Mouse (Mus musculus): ENCODE measurements around the gene Slc12a9. TPM values are rescaled to one million over a fixed set of nuclear protein-coding genes. Genes with fewer than 3 reads are reported as not detected.

Slc12a9 gene
- polyA plus RNA-seq, 1 experiment from 2014 or later = 26.8 TPM

DNA sequence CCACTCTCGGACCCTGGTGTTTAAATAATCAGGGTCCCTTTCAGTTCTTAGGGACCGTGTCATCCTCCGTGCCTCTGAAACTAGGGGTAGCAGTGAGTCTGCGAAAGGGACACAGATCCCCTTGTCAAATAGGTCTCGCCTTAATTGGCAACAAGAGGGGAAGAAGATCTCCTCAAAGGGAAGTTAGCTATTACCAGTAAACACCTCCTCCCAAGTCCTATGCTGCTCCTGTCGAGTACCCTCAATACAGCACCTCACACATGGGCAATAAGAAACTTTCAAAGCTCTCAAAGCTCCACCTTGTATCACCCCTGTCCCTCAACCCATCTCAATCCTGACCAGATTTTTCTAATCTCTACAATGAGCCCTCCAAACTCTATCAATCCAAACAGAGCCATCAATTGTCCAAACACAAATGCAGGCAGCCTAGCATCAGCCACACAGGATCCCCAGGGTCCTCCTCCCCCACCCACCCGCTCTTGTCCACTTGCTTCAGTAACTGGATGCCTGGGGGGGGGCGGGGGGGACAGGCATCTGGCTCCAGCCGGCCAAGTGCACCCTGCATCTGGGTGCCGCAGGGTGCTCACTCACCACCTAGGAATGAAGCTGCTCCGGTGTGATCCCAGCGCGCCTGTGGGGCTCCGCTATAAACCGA lies 413 bp downstream of the Slc12a9 start:
- Histone ChIP-seq H3K9ac (replicated peaks) (peak overlapping the region; percentile 76), H3K4me1 (peaks cover 26% of the 10 kb centered on the region), H3K4me2 (peak overlapping the region; percentile 91), H3K36me3 (peaks cover 3% of the 10 kb centered on the region), H3K27me3 (replicated peaks) (no peaks in the 10 kb centered on the region), H3K9me3 (replicated peaks) (no peaks in the 10 kb centered on the region), H3K4me3 (replicated peaks) (peak overlapping the region; percentile 62), H3K27ac (replicated peaks) (peak overlapping the region; percentile 76)
- WGBS = 14% methylated on average over 15 of the region's 15 CpGs
- ATAC-seq (ENCODE audit: low FRiP score) = peak; percentile 43

DNA sequence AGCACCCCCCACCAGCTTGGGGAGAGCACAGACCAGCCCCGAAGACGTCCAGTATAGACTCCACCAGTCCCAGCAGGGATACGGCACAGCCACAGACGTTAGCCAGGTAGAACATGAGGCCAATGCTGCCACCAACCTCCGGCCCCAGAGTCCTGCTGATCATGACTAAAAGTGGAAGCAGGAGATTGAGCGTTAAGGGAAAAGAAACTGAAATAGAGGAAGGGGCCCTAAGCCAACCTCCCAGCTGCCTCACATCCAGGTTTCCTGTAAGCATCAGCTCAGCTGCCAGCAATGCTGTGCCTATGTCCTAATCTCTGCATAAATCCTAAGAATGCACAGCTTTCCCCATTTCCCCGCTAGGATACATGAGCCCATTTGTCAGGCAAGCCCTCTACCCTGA lies 2.5 kb downstream of the Slc12a9 start:
- Histone ChIP-seq H3K27me3 (replicated peaks) (no peaks in the 10 kb centered on the region), H3K36me3 (peaks cover 15% of the 10 kb centered on the region), H3K9me3 (replicated peaks) (no peaks in the 10 kb centered on the region), H3K4me1 (peaks cover 20% of the 10 kb centered on the region), H3K4me3 (replicated peaks) (no peak overlapping the region), H3K9ac (replicated peaks) (no peak overlapping the region), H3K27ac (replicated peaks) (no peak overlapping the region), H3K4me2 (no peak overlapping the region)
- WGBS = 89% methylated on average over 7 of the region's 7 CpGs
- ATAC-seq (ENCODE audit: low FRiP score) = no peak

DNA sequence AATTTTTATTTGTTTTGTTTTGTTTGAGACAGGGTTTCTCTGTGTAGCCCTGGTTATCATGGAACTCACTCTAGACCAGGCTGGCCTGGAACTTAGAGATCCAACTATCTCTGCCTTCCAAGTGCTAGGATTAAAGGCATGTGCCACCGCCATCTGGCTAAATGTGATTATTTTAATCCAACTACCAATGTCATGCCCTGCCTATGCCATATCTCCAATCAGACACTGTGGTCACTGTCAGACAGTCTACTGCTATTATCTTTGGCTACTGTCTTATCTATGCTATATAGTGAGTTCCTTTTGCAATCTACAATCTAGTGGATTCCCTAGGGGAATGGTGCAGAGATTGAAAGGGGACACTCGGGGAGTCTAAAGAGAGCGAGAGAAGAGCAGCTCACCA lies 12.4 kb downstream of the Slc12a9 start:
- H3K9me3 ChIP-seq (replicated peaks) = no peaks in the 10 kb centered on the region
- no peak overlapping the region for H3K4me3 ChIP-seq (replicated peaks)
- H3K9ac ChIP-seq (replicated peaks) = no peak overlapping the region
- no peaks in the 10 kb centered on the region for H3K27me3 ChIP-seq (replicated peaks)
- peaks cover 71% of the 10 kb centered on the region for H3K36me3 ChIP-seq
- no peak for ATAC-seq (ENCODE audit: low FRiP score)
- H3K27ac ChIP-seq (replicated peaks) = no peak overlapping the region
- no peak overlapping the region for H3K4me2 ChIP-seq
- 95% methylated on average over 3 of the region's 3 CpGs for whole genome bisulfite sequencing
- no peaks in the 10 kb centered on the region for H3K4me1 ChIP-seq

DNA sequence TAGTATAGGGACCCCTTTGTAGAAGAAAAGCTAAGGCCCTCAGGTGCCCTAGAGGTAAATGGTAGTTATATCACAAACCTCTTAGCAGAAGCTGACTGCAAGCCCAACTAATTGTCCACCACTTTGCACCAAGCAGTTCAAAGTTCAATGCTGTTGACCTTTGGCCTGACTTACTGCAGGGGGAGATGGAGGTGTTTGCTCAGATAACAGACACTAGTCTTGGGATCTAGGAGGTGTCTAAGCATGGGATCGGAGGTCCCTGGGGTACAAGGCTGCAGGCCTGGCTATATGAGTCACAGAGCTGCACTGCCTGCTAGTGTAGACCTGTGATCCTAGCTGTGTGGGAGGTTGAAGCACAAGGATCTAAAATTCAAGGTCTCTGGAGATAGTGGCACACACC lies 14.8 kb downstream of the Slc12a9 start:
- no peaks in the 10 kb centered on the region for H3K27me3 ChIP-seq (replicated peaks)
- H3K36me3 ChIP-seq = peaks cover 60% of the 10 kb centered on the region
- H3K27ac ChIP-seq (replicated peaks) = no peak overlapping the region
- WGBS = 91% methylated on average over 1 of the region's 1 CpGs
- no peak overlapping the region for H3K9ac ChIP-seq (replicated peaks)
- H3K4me1 ChIP-seq = peaks cover 20% of the 10 kb centered on the region
- no peak for ATAC-seq (ENCODE audit: low FRiP score)
- H3K4me3 ChIP-seq (replicated peaks) = no peak overlapping the region
- no peaks in the 10 kb centered on the region for H3K9me3 ChIP-seq (replicated peaks)
- H3K4me2 ChIP-seq = no peak overlapping the region

DNA sequence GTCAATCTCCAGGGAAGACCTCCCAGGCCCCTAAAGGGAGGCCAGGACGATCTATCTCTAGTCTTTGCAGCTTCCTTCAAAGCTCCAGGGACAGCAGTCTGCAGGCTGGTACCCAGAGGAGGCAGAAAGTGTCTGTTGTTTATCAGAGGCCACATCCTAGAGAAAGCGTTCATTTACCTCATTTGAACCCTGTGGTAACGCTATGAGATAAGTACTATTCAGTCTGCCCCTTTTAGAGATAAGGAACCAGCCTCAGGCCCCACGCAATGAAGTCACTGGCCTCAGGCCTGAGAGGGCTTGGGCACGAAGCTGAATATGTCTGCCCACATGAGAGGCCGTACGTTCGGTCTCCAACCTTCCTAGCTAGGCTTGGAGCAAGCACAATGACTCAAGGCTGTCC lies 16.0 kb downstream of the Slc12a9 start:
- ATAC-seq (ENCODE audit: low FRiP score) = no peak
- no peak overlapping the region for H3K4me2 ChIP-seq

DNA sequence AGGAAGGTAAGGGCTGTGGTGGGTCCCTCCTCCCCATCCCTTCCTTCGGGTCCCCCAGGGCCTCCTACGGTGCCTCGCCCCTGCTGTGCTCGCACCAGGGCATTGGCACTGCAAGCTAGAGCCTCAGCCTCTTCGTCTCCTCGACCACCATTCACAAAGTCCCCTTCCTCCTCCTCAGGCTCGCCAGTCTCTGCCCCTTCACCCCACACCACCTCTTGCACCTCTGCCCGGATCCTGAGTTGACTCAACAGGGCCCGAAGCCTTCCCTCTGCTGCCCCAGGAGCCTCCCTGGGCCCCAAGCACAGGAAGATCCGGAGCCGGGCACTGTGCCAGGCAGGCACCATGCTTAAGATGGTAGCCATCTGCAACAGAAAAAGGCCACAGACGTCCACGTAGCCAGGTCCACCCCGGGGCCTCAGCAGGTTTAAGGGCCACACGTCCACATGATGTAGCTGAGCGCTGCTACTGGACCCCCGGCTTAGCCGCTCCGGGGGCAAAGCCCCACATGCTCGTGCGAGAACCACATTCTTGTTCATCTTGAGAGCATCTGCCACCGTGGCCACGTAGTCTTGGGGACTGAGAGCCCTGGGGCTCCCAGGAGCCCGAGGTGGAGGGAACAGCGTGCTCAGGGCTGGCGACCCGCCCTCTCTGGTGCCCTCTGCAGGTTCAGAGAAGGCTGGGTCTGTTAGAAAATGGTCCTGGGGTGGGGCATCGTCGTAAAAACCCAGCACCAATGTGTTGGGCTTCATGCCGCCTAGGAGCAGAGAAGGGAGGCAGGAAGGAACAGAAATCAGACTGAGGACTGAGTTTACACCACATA lies 18.1 kb downstream of the Slc12a9 start:
- H3K4me3 ChIP-seq (replicated peaks) = no peak overlapping the region
- H3K4me2 ChIP-seq = peak overlapping the region; percentile 56; the same call in 1 of the 2 replicates
- H3K4me1 ChIP-seq = peaks cover 26% of the 10 kb centered on the region
- H3K27me3 ChIP-seq (replicated peaks) = no peaks in the 10 kb centered on the region
- H3K9ac ChIP-seq (replicated peaks) = no peak overlapping the region
- H3K36me3 ChIP-seq = peaks cover 34% of the 10 kb centered on the region
- H3K27ac ChIP-seq (replicated peaks) = peak overlapping the region; percentile 73; the same call in 1 of the 2 replicates
- H3K9me3 ChIP-seq (replicated peaks) = no peaks in the 10 kb centered on the region
- WGBS = 40% methylated on average over 30 of the region's 30 CpGs
- no peak for ATAC-seq (ENCODE audit: low FRiP score)

More for the DNA sequence above, 16.0 kb downstream of the Slc12a9 start:
- Histone ChIP-seq H3K4me3 (replicated peaks) (no peak overlapping the region), H3K4me1 (peaks cover 26% of the 10 kb centered on the region), H3K9ac (replicated peaks) (no peak overlapping the region), H3K27me3 (replicated peaks) (no peaks in the 10 kb centered on the region), H3K9me3 (replicated peaks) (no peaks in the 10 kb centered on the region), H3K27ac (replicated peaks) (no peak overlapping the region), H3K36me3 (peaks cover 51% of the 10 kb centered on the region)
- 90% methylated on average over 8 of the region's 8 CpGs for WGBS

DNA sequence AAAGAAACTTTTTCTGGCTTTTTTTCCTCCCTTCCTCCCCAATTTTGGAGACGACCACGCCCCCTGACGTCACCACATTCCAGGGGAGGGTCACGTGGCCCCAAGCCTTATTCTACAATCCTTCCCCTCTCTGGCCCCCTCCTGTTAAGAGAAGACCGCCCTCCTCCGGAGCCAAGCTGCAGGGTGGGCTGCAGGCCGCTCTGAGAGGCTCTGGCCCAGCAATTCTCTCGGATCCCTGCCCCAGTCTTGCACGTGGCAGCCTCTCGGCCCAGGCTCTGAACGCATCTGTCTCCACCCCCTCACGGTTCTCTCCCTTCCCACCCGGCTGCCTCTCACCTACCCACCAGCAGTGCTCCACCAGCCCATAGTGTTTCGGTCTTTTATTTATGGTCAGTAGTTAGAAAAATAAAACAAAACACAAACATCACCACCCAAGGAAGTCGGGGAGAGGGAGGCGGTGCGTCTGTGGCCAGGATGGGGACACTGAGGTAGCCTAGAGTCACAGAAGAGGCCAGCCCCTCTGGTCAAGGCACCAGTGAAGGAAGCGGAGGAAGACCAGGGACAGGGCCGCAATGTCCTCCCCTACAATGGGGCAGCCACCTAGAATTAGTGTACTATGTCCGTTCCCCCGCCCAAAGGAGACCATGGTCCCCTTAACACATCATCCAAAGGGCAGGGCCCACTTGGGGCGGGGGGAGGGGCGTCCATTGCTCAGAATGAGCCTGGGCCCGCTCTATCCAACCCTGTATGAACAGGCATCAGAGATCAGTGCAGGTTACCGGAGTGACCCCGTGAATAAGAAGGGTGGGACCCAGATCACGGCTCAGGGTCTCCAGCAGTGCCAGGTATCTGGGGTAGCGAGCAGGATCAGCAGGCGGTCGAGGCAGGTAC lies 19.0 kb downstream of the Slc12a9 start, which contains the start of gene Trip6:
Trip6 (minus strand) TSS at position 212 of the 891 bp plus-strand sequence.
- H3K27ac ChIP-seq (replicated peaks) = peak within 1 kb of the TSS; percentile 73
- no peaks in the 10 kb centered on the region for H3K9me3 ChIP-seq (replicated peaks)
- H3K4me2 ChIP-seq = peak within 1 kb of the TSS; percentile 56
- 18% methylated on average over 30 of the region's 30 CpGs for WGBS
- peaks cover 33% of the 10 kb centered on the region for H3K36me3 ChIP-seq
- peak; percentile 70 for ATAC-seq (ENCODE audit: low FRiP score)
- peaks cover 26% of the 10 kb centered on the region for H3K4me1 ChIP-seq
- no peaks in the 10 kb centered on the region for H3K27me3 ChIP-seq (replicated peaks)
- H3K9ac ChIP-seq (replicated peaks) = peak within 1 kb of the TSS; percentile 46
- H3K4me3 ChIP-seq (replicated peaks) = peak within 1 kb of the TSS; percentile 38

DNA sequence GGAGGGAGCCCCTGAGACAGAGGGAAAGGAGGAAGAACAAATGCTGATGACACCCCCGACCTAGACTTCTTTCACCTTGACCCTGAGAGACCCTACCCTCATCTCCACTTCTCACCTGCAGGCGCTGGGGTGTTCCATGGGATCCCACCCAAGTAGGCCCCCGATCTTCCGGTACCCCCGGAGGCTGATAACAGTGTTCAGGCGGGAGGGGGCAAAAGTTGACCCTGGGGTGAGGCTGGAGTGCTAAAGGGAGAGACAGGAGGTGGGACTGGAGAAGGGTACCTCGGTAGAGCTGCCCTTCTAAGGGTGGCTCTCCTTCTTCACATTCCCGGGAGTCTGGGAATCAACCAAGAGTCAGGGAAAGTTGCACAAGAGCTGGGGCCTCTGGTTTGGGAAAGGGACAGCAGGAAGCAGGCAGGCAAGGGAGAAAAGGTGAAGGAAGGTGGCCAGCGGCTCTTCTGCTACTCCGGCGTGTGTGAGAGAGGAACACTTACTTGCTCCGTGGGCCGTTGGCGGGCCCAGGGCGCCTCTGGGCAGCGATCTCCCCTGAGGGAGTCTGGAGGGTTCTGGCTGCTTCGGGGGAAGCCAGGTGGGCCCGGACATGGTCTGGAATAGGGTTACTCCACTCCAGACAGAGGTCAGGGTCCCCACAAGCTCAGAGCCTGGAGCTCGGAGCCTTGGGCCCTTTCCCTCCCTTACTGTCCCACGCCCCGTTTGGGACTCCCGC lies 19.8 kb downstream of the Slc12a9 start:
- H3K36me3 ChIP-seq = peaks cover 38% of the 10 kb centered on the region

DNA sequence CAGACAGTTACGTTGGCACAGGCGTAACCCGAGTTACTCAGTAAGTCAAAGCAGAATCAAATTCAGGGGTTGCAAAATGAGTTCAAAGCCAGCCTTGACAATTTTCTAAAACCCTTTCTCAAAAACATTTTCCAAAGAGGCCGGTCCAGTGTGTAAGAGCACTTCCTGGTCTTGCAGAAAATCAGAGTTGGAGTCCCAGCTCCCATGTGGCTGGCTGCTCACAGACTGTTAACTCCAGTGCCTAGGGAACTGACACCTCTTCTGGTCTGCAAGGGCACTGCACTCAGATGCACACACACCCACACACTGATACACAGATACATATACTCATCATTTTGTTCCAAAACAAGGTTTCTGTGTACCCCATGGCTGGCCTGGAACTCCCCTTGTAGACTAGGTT lies 25.0 kb downstream of the Slc12a9 start:
- Histone ChIP-seq H3K27ac (replicated peaks) (peak overlapping the region; percentile 94), H3K4me3 (replicated peaks) (peak overlapping the region; percentile 77; the same call in 1 of the 2 replicates), H3K9ac (replicated peaks) (no peak overlapping the region; the same call in 1 of the 2 replicates), H3K9me3 (replicated peaks) (no peaks in the 10 kb centered on the region), H3K27me3 (replicated peaks) (no peaks in the 10 kb centered on the region), H3K4me1 (peaks cover 50% of the 10 kb centered on the region), H3K36me3 (peaks cover 19% of the 10 kb centered on the region), H3K4me2 (peak overlapping the region; percentile 64)
- no peak for ATAC-seq (ENCODE audit: low FRiP score)
- WGBS = 98% methylated on average over 4 of the region's 4 CpGs

More for the DNA sequence above, 19.8 kb downstream of the Slc12a9 start:
- Histone ChIP-seq H3K4me1 (peaks cover 28% of the 10 kb centered on the region), H3K4me3 (replicated peaks) (peak overlapping the region; percentile 38), H3K9ac (replicated peaks) (peak overlapping the region; percentile 46), H3K4me2 (peak overlapping the region; percentile 56), H3K9me3 (replicated peaks) (no peaks in the 10 kb centered on the region), H3K27ac (replicated peaks) (peak overlapping the region; percentile 73), H3K27me3 (replicated peaks) (no peaks in the 10 kb centered on the region)
- peak; percentile 36; the same call in 1 of the 2 replicates for ATAC-seq (ENCODE audit: low FRiP score)
- 3% methylated on average over 22 of the region's 22 CpGs for WGBS

DNA sequence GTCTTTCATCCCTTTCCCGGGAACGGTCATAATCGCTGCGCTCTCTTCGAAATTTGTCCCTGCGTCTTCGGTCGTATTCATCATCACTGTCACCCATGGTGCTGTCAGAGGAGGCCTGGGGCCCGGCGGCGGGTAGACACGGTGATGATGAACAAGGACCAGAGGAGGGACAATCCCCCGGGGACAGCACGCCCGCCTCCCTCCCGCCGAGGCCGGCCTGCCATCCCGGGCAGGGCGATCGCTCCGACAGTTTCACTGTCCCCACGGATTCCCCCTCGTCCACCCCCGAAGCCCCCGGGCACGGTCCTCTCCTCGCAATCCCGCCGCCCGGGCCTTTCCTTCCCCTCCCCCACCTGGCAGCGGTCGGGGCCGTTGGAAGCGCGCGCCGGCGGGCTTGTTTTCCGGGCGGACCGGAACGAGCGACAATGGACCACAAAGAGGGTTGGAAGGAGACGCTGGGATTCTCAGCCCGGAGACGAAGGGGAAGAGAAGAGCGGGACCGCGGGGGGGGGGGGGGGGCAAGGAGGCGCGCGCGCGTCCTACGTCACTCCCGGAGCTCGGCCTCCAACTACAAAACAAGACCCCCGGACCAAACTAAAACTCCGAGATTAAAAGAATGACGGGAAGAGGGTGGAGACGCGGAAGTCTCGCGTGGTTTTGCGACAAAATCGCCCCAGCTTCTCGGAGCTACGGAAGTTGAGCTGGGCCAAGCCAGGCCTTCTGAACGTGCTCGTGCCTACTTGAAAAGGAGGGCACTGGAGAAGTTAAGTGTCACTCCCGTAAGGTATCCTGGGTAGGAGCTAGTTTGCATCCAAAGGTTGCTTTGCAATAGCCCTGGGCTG lies 26.1 kb downstream of the Slc12a9 start, which contains the start of gene Srrt:
Srrt (minus strand) TSS at position 604 of the 842 bp plus-strand sequence.
- no peaks in the 10 kb centered on the region for H3K27me3 ChIP-seq (replicated peaks)
- peak within 1 kb of the TSS; percentile 77 for H3K4me3 ChIP-seq (replicated peaks)
- H3K36me3 ChIP-seq = peaks cover 29% of the 10 kb centered on the region
- peak within 1 kb of the TSS; percentile 95 for H3K9ac ChIP-seq (replicated peaks)
- peak within 1 kb of the TSS; percentile 94 for H3K27ac ChIP-seq (replicated peaks)
- peaks cover 46% of the 10 kb centered on the region for H3K4me1 ChIP-seq
- under 1% methylated on average over 53 of the region's 72 CpGs for WGBS
- H3K9me3 ChIP-seq (replicated peaks) = no peaks in the 10 kb centered on the region
- peak; percentile 89 for ATAC-seq (ENCODE audit: low FRiP score)
- peak within 1 kb of the TSS; percentile 64 for H3K4me2 ChIP-seq

Measured in neural tube, embryonic 15.5 days (tissue).